Mouse (Mus musculus) spleen, postnatal 10 days (tissue): ENCODE results near the gene Anp32b.

Experiments used
- DNase-seq, 2 experiments: peaks; one replicate each; pipeline ENCODE4 v3.0.0; 2021 to 2022; ENCODE audit warnings: low spot score in 2 of 2

Anp32b gene

GRCm38 (mm10) chr4:46450519-46451131 lies at the start of gene Anp32b:
Anp32b (plus strand) TSS chr4:46450902.
- peak; percentile 95 to 97 for DNase-seq

GRCm38 (mm10) chr4:46404042-46404795 lies 46.5 kb upstream of the Anp32b start:
- peak; percentile 72 to 75 for DNase-seq

- peak; percentile 67 to 68 for DNase-seq
Measured at GRCm38 (mm10) chr4:46406966-46407703, 43.6 kb upstream of the Anp32b start.

GRCm38 (mm10) chr4:46410677-46411076 lies 40.0 kb upstream of the Anp32b start:
- DNase-seq = peak; percentile 66 to 73

- DNase-seq = peak in 1 of 2 experiments; percentile 59
Measured at GRCm38 (mm10) chr4:46411489-46411888, 39.2 kb upstream of the Anp32b start.

GRCm38 (mm10) chr4:46412113-46412512 lies 38.6 kb upstream of the Anp32b start:
- DNase-seq = no peak

GRCm38 (mm10) chr4:46413406-46413805 lies 37.3 kb upstream of the Anp32b start, which contains the start of gene Hemgn:
Hemgn (minus strand) TSS chr4:46413506.
- no peak for DNase-seq

GRCm38 (mm10) chr4:46417491-46417890 lies 33.2 kb upstream of the Anp32b start:
- DNase-seq = peak in 1 of 2 experiments; percentile 66

GRCm38 (mm10) chr4:46418851-46419250 lies 31.9 kb upstream of the Anp32b start:
- no peak for DNase-seq

- no peak for DNase-seq
Measured at GRCm38 (mm10) chr4:46422625-46423024, 28.1 kb upstream of the Anp32b start.

- DNase-seq = no peak
Measured at GRCm38 (mm10) chr4:46428903-46429499, 21.7 kb upstream of the Anp32b start.

GRCm38 (mm10) chr4:46432339-46433036 lies 18.2 kb upstream of the Anp32b start:
- DNase-seq = peak; percentile 46 to 67

GRCm38 (mm10) chr4:46442501-46442900 lies 8.2 kb upstream of the Anp32b start:
- DNase-seq = no peak

GRCm38 (mm10) chr4:46445237-46445945 lies 5.3 kb upstream of the Anp32b start:
- DNase-seq = no peak

- no peak for DNase-seq
Measured at GRCm38 (mm10) chr4:46447461-46447860, 3.2 kb upstream of the Anp32b start.

- peak in 1 of 2 experiments; percentile 47 for DNase-seq
Measured at GRCm38 (mm10) chr4:46448886-46449285, 1.8 kb upstream of the Anp32b start.

- DNase-seq = no peak
Measured at GRCm38 (mm10) chr4:46450020-46450518, 633 bp upstream of the Anp32b start.

GRCm38 (mm10) chr4:46451240-46451757 lies 597 bp downstream of the Anp32b start:
- DNase-seq = peak; percentile 79 to 86

GRCm38 (mm10) chr4:46451758-46452480 lies 1.2 kb downstream of the Anp32b start:
- peak; percentile 76 to 81 for DNase-seq

- peak; percentile 69 to 78 for DNase-seq
Measured at GRCm38 (mm10) chr4:46452481-46452850, 1.8 kb downstream of the Anp32b start.
